Mouse (Mus musculus) brain, embryonic 18.5 days (tissue): ENCODE results near the gene 9030025P20Rik.
"Not testable (repeated sequence)": the region's sequence is repeated elsewhere in the genome, so short reads cannot be mapped to it uniquely, and the experiment has no call there.

Experiments used
- DNase-seq: peaks from one replicate; pipeline ENCODE4 v3.0.0-alpha.2; 2012; ENCODE audit warnings: low read depth, low spot score

9030025P20Rik gene

GRCm38 (mm10) chr17:14990116-14990702 is 11.9 kb downstream of the 9030025P20Rik start:
- DNase-seq: not testable (repeated sequence)

- not testable (repeated sequence) for DNase-seq
Observed at GRCm38 (mm10) chr17:14992522-14993138, 14.4 kb downstream of the 9030025P20Rik start.

GRCm38 (mm10) chr17:14993139-14993832 is 15.0 kb downstream of the 9030025P20Rik start:
- DNase-seq: not testable (repeated sequence)

- not testable (repeated sequence) for DNase-seq
Observed at GRCm38 (mm10) chr17:14994140-14994539, 15.9 kb downstream of the 9030025P20Rik start.

- DNase-seq: not testable (repeated sequence)
Observed at GRCm38 (mm10) chr17:15000047-15000446, 21.8 kb downstream of the 9030025P20Rik start.

- DNase-seq: not testable (repeated sequence)
Observed at GRCm38 (mm10) chr17:15009088-15009487, 30.8 kb downstream of the 9030025P20Rik start.

GRCm38 (mm10) chr17:15009706-15010413 is 31.6 kb downstream of the 9030025P20Rik start, which contains the start of gene Gm3435:
Gene Gm3435, plus strand, starts transcription at chr17:15010176.
- DNase-seq: not testable (repeated sequence)

GRCm38 (mm10) chr17:15021503-15022220 is 43.4 kb downstream of the 9030025P20Rik start:
- not testable (repeated sequence) for DNase-seq

GRCm38 (mm10) chr17:15023878-15024492 is 45.7 kb downstream of the 9030025P20Rik start:
- not testable (repeated sequence) for DNase-seq

GRCm38 (mm10) chr17:15024502-15025193 is 46.4 kb downstream of the 9030025P20Rik start:
- DNase-seq: not testable (repeated sequence)

GRCm38 (mm10) chr17:15025513-15025912 is 47.2 kb downstream of the 9030025P20Rik start:
- DNase-seq: not testable (repeated sequence)

- DNase-seq: not testable (repeated sequence)
Observed at GRCm38 (mm10) chr17:15031414-15031813, 53.1 kb downstream of the 9030025P20Rik start.

GRCm38 (mm10) chr17:15040455-15040854 is 62.2 kb downstream of the 9030025P20Rik start:
- DNase-seq: not testable (repeated sequence)
